Mouse (Mus musculus): ENCODE results near the gene Rpl38.
A peak's percentile ranks its signal among the peaks of the same experiment; 100 is the strongest.

DNA sequence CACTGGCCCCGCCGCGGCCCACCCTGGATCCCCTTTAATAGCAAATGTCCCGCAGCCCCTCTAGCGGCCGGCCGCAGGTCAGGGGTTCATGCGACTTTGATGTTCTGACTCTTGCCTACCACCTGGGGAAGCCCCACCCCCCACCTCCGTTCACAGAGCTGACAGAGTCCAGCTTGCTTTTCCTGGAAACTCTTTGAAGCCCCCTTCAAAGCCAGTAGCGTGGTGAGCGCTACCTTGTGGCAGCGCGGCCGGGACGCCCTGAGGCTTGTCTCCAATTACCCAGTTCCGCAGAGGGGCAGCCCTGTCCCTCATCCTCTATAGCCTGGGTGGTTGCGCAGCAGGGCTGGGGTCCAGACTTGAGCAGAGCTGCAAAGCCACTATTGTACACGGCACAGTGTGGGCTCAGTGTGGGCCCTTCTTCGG, 28.6 kb upstream of the Rpl38 start:
- TF ChIP-seq POLR2A (IDR thresholded peaks at IDR 0.05; ENCODE audit: insufficient read depth, low read length) (no peak), EP300 (IDR thresholded peaks at IDR 0.05; ENCODE audit: insufficient read depth, low read depth, low read length) (0 out of 2 replicates have a peak, but pooled peaks have one; percentile 45)
